Mouse (Mus musculus) thymus, adult 18-20 months (tissue): ENCODE measurements around the gene Mthfd2.
A peak's percentile ranks its signal among the peaks of the same experiment; 100 is the strongest.
"Not testable (repeated sequence)": the region's sequence is repeated elsewhere in the genome, so short reads cannot be mapped to it uniquely, and the experiment has no call there.

Experiments
- DNase-seq, 2 experiments: peaks; one replicate each; pipeline ENCODE4 v3.0.0; 2022; ENCODE audit warnings: mixed read lengths in 2 of 2

The Mthfd2 gene

GRCm38 (mm10) chr6:83325525-83326393, at the start of gene Mthfd2, which contains the start of gene Mob1a:
Mthfd2 (minus strand) TSS chr6:83325908.
Mob1a (plus strand) TSS chr6:83326016.
- DNase-seq, result peak; percentile 87 to 92

GRCm38 (mm10) chr6:83373704-83374300, 48.1 kb upstream of the Mthfd2 start:
- DNase-seq, result no peak

- no peak for DNase-seq
Observed at GRCm38 (mm10) chr6:83371350-83371749, 45.6 kb upstream of the Mthfd2 start.

- no peak for DNase-seq
Observed at GRCm38 (mm10) chr6:83370316-83370965, 44.7 kb upstream of the Mthfd2 start.

GRCm38 (mm10) chr6:83363075-83363474, 37.4 kb upstream of the Mthfd2 start:
- no peak for DNase-seq

- no peak for DNase-seq
Observed at GRCm38 (mm10) chr6:83361523-83362248, 36.0 kb upstream of the Mthfd2 start.

GRCm38 (mm10) chr6:83357436-83357835, 31.7 kb upstream of the Mthfd2 start:
- DNase-seq, result no peak

GRCm38 (mm10) chr6:83356569-83357138, 30.9 kb upstream of the Mthfd2 start:
- peak; percentile 44 to 50 for DNase-seq

GRCm38 (mm10) chr6:83354856-83355781, 29.4 kb upstream of the Mthfd2 start:
- no peak for DNase-seq

- no peak for DNase-seq
Observed at GRCm38 (mm10) chr6:83352666-83353410, 27.1 kb upstream of the Mthfd2 start.

GRCm38 (mm10) chr6:83351490-83352160, 25.9 kb upstream of the Mthfd2 start:
- no peak for DNase-seq

GRCm38 (mm10) chr6:83350851-83351405, 25.2 kb upstream of the Mthfd2 start:
- DNase-seq, result no peak

- no peak for DNase-seq
Observed at GRCm38 (mm10) chr6:83350172-83350571, 24.5 kb upstream of the Mthfd2 start.

GRCm38 (mm10) chr6:83349274-83349958, 23.7 kb upstream of the Mthfd2 start:
- peak; percentile 84 to 85 for DNase-seq

GRCm38 (mm10) chr6:83348873-83349272, 23.2 kb upstream of the Mthfd2 start, which contains the start of gene Bola3:
Bola3 (plus strand) TSS chr6:83349147.
- DNase-seq, result no peak

GRCm38 (mm10) chr6:83347916-83348315, 22.2 kb upstream of the Mthfd2 start:
- no peak for DNase-seq

GRCm38 (mm10) chr6:83345285-83345684, 19.6 kb upstream of the Mthfd2 start:
- not testable (repeated sequence) for DNase-seq

- no peak for DNase-seq
Observed at GRCm38 (mm10) chr6:83342957-83343356, 17.2 kb upstream of the Mthfd2 start.

- no peak for DNase-seq
Observed at GRCm38 (mm10) chr6:83341387-83341786, 15.7 kb upstream of the Mthfd2 start.
